ENCODE assay signal across 8 mouse cellular contexts in genomic region chrX:96097491-96097970, GRCm38 (mm10). TPM values are rescaled to one million over a fixed set of nuclear protein-coding genes. Genes with fewer than 3 reads are reported as not detected.
DNase-seq lines count a peak whose midpoint lies in the region; ATAC-seq and TF ChIP-seq lines count a peak whose summit lies in the region.

No protein-coding gene starts in this region.

- no peak for TF ChIP-seq EP300 in MEL (IDR thresholded peaks at IDR 0.05; ENCODE audit: low read depth in 1 of 2, low read length in 2 of 2)

- no peaks in the 10 kb centered on the region for H3K9me3 ChIP-seq in MEL (replicated peaks; ENCODE audit: insufficient read depth, low read length)
- no peaks in the 10 kb centered on the region for H3K9me3 ChIP-seq in hindbrain, embryonic 14.5 days (ENCODE audit: control insufficient read depth, low read length)

- peaks cover 13% of the 10 kb centered on the region; the same call in 1 of the 2 replicates for H3K4me1 ChIP-seq in kidney, adult 2 months (ENCODE audit: control insufficient read depth, insufficient read depth, low read length)
- peaks cover 0 to 16% of the 10 kb centered on the region in 2 experiments; a peak in 1 of 4 replicates for H3K4me1 ChIP-seq in MEL (ENCODE audit: control insufficient read depth in 1 of 2, insufficient read depth in 2 of 2, low read length in 2 of 2)
- no peaks in the 10 kb centered on the region for H3K4me1 ChIP-seq in hindbrain, embryonic 14.5 days (replicated peaks; ENCODE audit: control insufficient read depth, insufficient read depth, low read length)

- no peaks in the 10 kb centered on the region for H3K36me3 ChIP-seq in kidney, adult 2 months (ENCODE audit: control insufficient read depth, insufficient read depth, low read length)
- H3K36me3 ChIP-seq in MEL (ENCODE audit: control insufficient read depth in 1 of 2, insufficient read depth in 2 of 2, low read length in 2 of 2) = peaks cover 0 to 23% of the 10 kb centered on the region in 2 experiments; a peak in 2 of 4 replicates
- no peaks in the 10 kb centered on the region for H3K36me3 ChIP-seq in hindbrain, embryonic 14.5 days (replicated peaks; ENCODE audit: control insufficient read depth, insufficient read depth)
- peaks cover 7% of the 10 kb centered on the region for H3K36me3 ChIP-seq in myocyte (ENCODE audit: control insufficient read depth, insufficient read depth)

- peak overlapping the region; percentile 50 for H3K27ac ChIP-seq in kidney, adult 2 months (ENCODE audit: insufficient read depth, low read depth, low read length)
- peak overlapping the region; percentile 96 for H3K27ac ChIP-seq in MEL (ENCODE audit: control insufficient read depth, low read depth, low read length)
- H3K27ac ChIP-seq in hindbrain, embryonic 14.5 days = no peak overlapping the region

- no peak for DNase-seq in kidney, adult 2 months
- DNase-seq in kidney, adult 9 months = no peak
- peak; percentile 35 for DNase-seq in MEL (ENCODE audit: low read depth, low spot score)
- DNase-seq in hindbrain, embryonic 14.5 days (ENCODE audit: low spot score) = no peak
- no peak for DNase-seq in cerebellum, adult 11-12 months
- no peak for DNase-seq in urinary bladder, postnatal 14 days (ENCODE audit: low spot score)
- no peak for DNase-seq in layer of hippocampus, postnatal 25 days (ENCODE audit: extremely low spot score in 1 of 2, low spot score in 1 of 2)

- peak overlapping the region; percentile 97 for H3K9ac ChIP-seq in MEL (ENCODE audit: control insufficient read depth, low read depth, low read length, poor library complexity, severe bottlenecking)
- no peak overlapping the region for H3K9ac ChIP-seq in hindbrain, embryonic 14.5 days

- no peak for TF ChIP-seq RAD21 in MEL (IDR thresholded peaks at IDR 0.05; ENCODE audit: low read depth, low read length)

- no peak for TF ChIP-seq CTCF in kidney, adult 2 months (conservative IDR thresholded peaks at IDR 0.05; ENCODE audit: insufficient read depth, insufficient read length, low read depth, low read length)
- TF ChIP-seq CTCF in MEL (IDR thresholded peaks at IDR 0.05 in 2 of 3, conservative IDR thresholded peaks at IDR 0.05 in 1 of 3; ENCODE audit: control insufficient read depth in 1 of 3, insufficient read depth in 1 of 3, low read depth in 2 of 3, low read length in 3 of 3, poor library complexity in 1 of 3, severe bottlenecking in 1 of 3) = no peak

- H3K4me2 ChIP-seq in hindbrain, embryonic 14.5 days (replicated peaks) = peak overlapping the region; percentile 62
- peak overlapping the region; percentile 65 for H3K4me2 ChIP-seq in myocyte (ENCODE audit: low read depth)

- ATAC-seq in hindbrain, embryonic 14.5 days (ENCODE audit: low FRiP score) = no peak

- H3K79me2 ChIP-seq in MEL (ENCODE audit: control insufficient read depth, insufficient read depth, low read length, poor library complexity) (peaks cover 47% of the 10 kb centered on the region), myocyte (ENCODE audit: control insufficient read depth, insufficient read depth) (peaks cover 66% of the 10 kb centered on the region)

- TF ChIP-seq POLR2A in kidney, adult 2 months (IDR thresholded peaks at IDR 0.05; ENCODE audit: low read depth, low read length) = no peak
- TF ChIP-seq POLR2A in MEL (IDR thresholded peaks at IDR 0.05; ENCODE audit: control insufficient read depth in 1 of 2, insufficient read depth in 1 of 2, low read depth in 1 of 2, low read length in 2 of 2, poor library complexity in 1 of 2) (no peak), myocyte (IDR thresholded peaks at IDR 0.05; ENCODE audit: insufficient read length, low read depth) (no peak)

- peak overlapping the region; percentile 52 for H3ac ChIP-seq in myocyte (ENCODE audit: control insufficient read depth, insufficient read length)

- 25% methylated on average over 5 of the region's 5 CpGs for WGBS in kidney, adult 2 months
- WGBS in hindbrain, embryonic 14.5 days = 48% methylated on average over 5 of the region's 5 CpGs

- peak overlapping the region; percentile 42 for H3K4me3 ChIP-seq in kidney, adult 2 months (ENCODE audit: insufficient read depth, low read depth, low read length)
- peak overlapping the region; percentile 75 to 99 for H3K4me3 ChIP-seq in MEL (ENCODE audit: control insufficient read depth in 1 of 2, insufficient read depth in 1 of 2, low read depth in 2 of 2, low read length in 2 of 2)
- H3K4me3 ChIP-seq in hindbrain, embryonic 14.5 days (replicated peaks; ENCODE audit: low read length) = peak overlapping the region; percentile 41
- peak overlapping the region; percentile 95 for H3K4me3 ChIP-seq in myocyte

- no peaks in the 10 kb centered on the region for H3K27me3 ChIP-seq in kidney, adult 2 months (replicated peaks; ENCODE audit: control insufficient read depth, insufficient read depth, low read length)
- no peaks in the 10 kb centered on the region for H3K27me3 ChIP-seq in MEL (ENCODE audit: control insufficient read depth in 1 of 2, insufficient read depth in 2 of 2, low read length in 2 of 2)
- H3K27me3 ChIP-seq in hindbrain, embryonic 14.5 days (ENCODE audit: control insufficient read depth, insufficient read depth, low read length) = no peaks in the 10 kb centered on the region
- no peaks in the 10 kb centered on the region for H3K27me3 ChIP-seq in myocyte (ENCODE audit: control insufficient read depth, insufficient read depth, insufficient read length)

TF ChIP-seq in MEL, 35 proteins besides CTCF, POLR2A, EP300 and RAD21:
- no peak for TF ChIP-seq NELFE (IDR thresholded peaks at IDR 0.05; ENCODE audit: low read depth, low read length)
- no peak for TF ChIP-seq SMC3 (IDR thresholded peaks at IDR 0.05; ENCODE audit: low read depth, low read length)
- peak; percentile 62 for TF ChIP-seq ZNF384 (IDR thresholded peaks at IDR 0.05; ENCODE audit: low read depth, low read length)
- 0 out of 2 replicates have a peak, but pooled peaks have one; percentile 17 for TF ChIP-seq ETS1 (IDR thresholded peaks at IDR 0.05; ENCODE audit: low read depth, low read length)
- TF ChIP-seq USF2 (IDR thresholded peaks at IDR 0.05; ENCODE audit: borderline replicate concordance in 1 of 2, insufficient read depth in 1 of 2, low read depth in 1 of 2, low read length in 2 of 2) = no peak

TF ChIP-seq in myocyte, 11 proteins besides CTCF, POLR2A, EP300 and RAD21:
- TF ChIP-seq TCF12 (IDR thresholded peaks at IDR 0.05; ENCODE audit: insufficient read depth, poor library complexity, severe bottlenecking) (no peak), TCF3 (IDR thresholded peaks at IDR 0.05; ENCODE audit: insufficient read length, low read depth) (no peak), USF1 (IDR thresholded peaks at IDR 0.05; ENCODE audit: low read depth) (no peak), SRF (IDR thresholded peaks at IDR 0.05; ENCODE audit: control insufficient read depth, insufficient read length, low read depth) (no peak), POLR2AphosphoS2 (IDR thresholded peaks at IDR 0.05; ENCODE audit: insufficient read length, low read depth) (no peak), MYOG (IDR thresholded peaks at IDR 0.05; ENCODE audit: control insufficient read depth in 1 of 3, insufficient read depth in 1 of 3, insufficient read length in 2 of 3, low read depth in 2 of 3) (no peak), CEBPB (IDR thresholded peaks at IDR 0.05; ENCODE audit: insufficient read depth, poor library complexity, severe bottlenecking) (no peak), MAX (IDR thresholded peaks at IDR 0.05; ENCODE audit: low read depth) (no peak), REST (IDR thresholded peaks at IDR 0.05; ENCODE audit: insufficient read depth, insufficient read length) (no peak), E2F4 (IDR thresholded peaks at IDR 0.05; ENCODE audit: insufficient read depth) (no peak), MYOD1 (IDR thresholded peaks at IDR 0.05; ENCODE audit: control insufficient read depth in 1 of 3, insufficient read length in 2 of 3, low read depth in 2 of 3) (no peak)

RNA-seq across cellular contexts. Expression of gene Msn, which starts 1.7 kb away (rescaled TPM):
- 82.2 and 101 TPM in 2 replicates for polyA plus RNA-seq in kidney, adult 2 months (2012; rRNA removed)
- total RNA-seq in MEL (2012; rRNA removed) = 15.5 and 30.1 TPM in 2 replicates
- 100 to 1,000 TPM in 1 of 2 experiments, 10 to 100 TPM in 1; 88.1 to 132 TPM for polyA plus RNA-seq in MEL (2012; ENCODE audit: insufficient read depth in 1 of 2, insufficient read length in 2 of 2, low read depth in 1 of 2, low replicate concordance in 2 of 2, missing spikeins in 1 of 2)
- polyA plus RNA-seq in hindbrain, embryonic 14.5 days (2014; fragmentation: Nextera tagmentation; extraction: Ambion mirVana) = 42.1 and 49.5 TPM in 2 replicates
- 254 TPM for polyA plus RNA-seq in myocyte (2012; fragmentation: generic; extraction: Trizol)
- 10 to 100 TPM; 17.8 to 18.4 TPM for total RNA-seq in layer of hippocampus, postnatal 25 days (2021)

Comparison
In these comparisons a context has a peak if more than half of its experiments do, and no peak if none do; other contexts are left out.
1. H3K4me3 ChIP-seq: peak in every context shown above with its lines; median percentile 95 in myocyte; 87 in MEL; 42 in kidney, adult 2 months; 41 in hindbrain, embryonic 14.5 days.